Mouse (Mus musculus) intestine, embryonic 14.5 days (tissue): Measurements from ENCODE around the gene Klhdc10. TPM values are rescaled to one million over a fixed set of nuclear protein-coding genes. Genes with fewer than 3 reads are reported as not detected.

Experiments
- ATAC-seq: fragments of 200-750 bp; cut with Nextera tagmentation; replicated peaks from 2 replicates; pipeline ENCODE4 v1.8.0; 2017; ENCODE audit warnings: low read depth, moderate number of reproducible peaks, moderate TSS enrichment, moderate library complexity; ENCODE audit not compliant: low FRiP score, low TSS enrichment
- DNase-seq: peaks from one replicate; pipeline ENCODE4 v3.0.0-alpha.2; 2018; ENCODE audit warnings: low spot score
- H3K27ac ChIP-seq: fragments of 300-500 bp; sonication (generic); 2 replicates; pipeline ENCODE4 v1.5.1; 2014; ENCODE audit warnings: low read depth, mild to moderate bottlenecking, control low read depth
- H3K27me3 ChIP-seq: fragments of 300-500 bp; sonication (generic); replicated peaks from 2 replicates; pipeline ENCODE4 v1.6.1; 2014; ENCODE audit warnings: low read length, control low read depth; ENCODE audit not compliant: control insufficient read depth, insufficient read depth
- H3K36me3 ChIP-seq: fragments of 300-500 bp; sonication (generic); 2 replicates; pipeline ENCODE4 v1.6.1; 2014; ENCODE audit warnings: low read length, control low read depth; ENCODE audit not compliant: control insufficient read depth, insufficient read depth
- H3K4me1 ChIP-seq: fragments of 300-500 bp; sonication (generic); replicated peaks from 2 replicates; pipeline ENCODE4 v1.6.1; 2014; ENCODE audit warnings: low read length, control low read depth, mixed read lengths; ENCODE audit not compliant: control insufficient read depth, insufficient read depth
- H3K4me2 ChIP-seq: fragments of 300-500 bp; sonication (generic); 2 replicates; pipeline ENCODE4 v1.6.1; 2014; ENCODE audit warnings: low read length
- H3K4me3 ChIP-seq: fragments of 300-500 bp; sonication (generic); 2 replicates; pipeline ENCODE4 v1.5.1; 2014; ENCODE audit warnings: low read depth, low read length, control low read depth, mixed read lengths
- H3K9ac ChIP-seq: fragments of 300-500 bp; sonication (generic); 2 replicates; pipeline ENCODE4 v1.6.1; 2014; ENCODE audit warnings: mild to moderate bottlenecking, low read length
- H3K9me3 ChIP-seq: fragments of 300-500 bp; sonication (generic); 2 replicates; pipeline ENCODE4 v1.6.1; 2016; ENCODE audit warnings: low read length, control low read depth; ENCODE audit not compliant: control insufficient read depth
- WGBS: fragments of 180-500 bp; shearing (Covaris S2); extraction: QIAGEN DNeasy Blood & Tissue Kit; methylation state at CpG from one replicate; pipeline ENCODE4 v1.1.7; 2014; 5-methylcytosine and 5-hydroxymethylcytosine counted together
- polyA plus RNA-seq: library from polyadenylated mRNA; unstranded; fragments of >200 nt; fragmentation: Nextera tagmentation; extraction: Ambion mirVana; gene quantifications from 2 replicates; pipeline ENCODE4 v1.2.1, GENCODE M21; 2014

Gene Klhdc10
- polyA plus RNA-seq, 1 experiment from 2014 or later: 23.1 TPM

- no peaks in the 10 kb centered on the region for H3K9me3 ChIP-seq
- no peak for DNase-seq
- H3K27ac ChIP-seq: no peak overlapping the region
- H3K36me3 ChIP-seq: no peaks in the 10 kb centered on the region
- no peaks in the 10 kb centered on the region for H3K4me1 ChIP-seq
- ATAC-seq: no peak
- H3K4me3 ChIP-seq: no peak overlapping the region
- H3K9ac ChIP-seq: no peak overlapping the region
- WGBS: 62% methylated on average over 12 of the region's 12 CpGs
- no peaks in the 10 kb centered on the region for H3K27me3 ChIP-seq
- no peak overlapping the region for H3K4me2 ChIP-seq
These were observed 67.0 kb downstream of the Klhdc10 start for GRCm38 (mm10) chr6:30468684-30469083.

GRCm38 (mm10) chr6:30469370-30469769 lies 67.7 kb downstream of the Klhdc10 start:
- DNase-seq: no peak
- no peak overlapping the region for H3K4me2 ChIP-seq
- 84% methylated on average over 12 of the region's 12 CpGs for WGBS
- no peaks in the 10 kb centered on the region for H3K9me3 ChIP-seq
- H3K27ac ChIP-seq: no peak overlapping the region
- H3K4me1 ChIP-seq: no peaks in the 10 kb centered on the region
- no peak overlapping the region for H3K9ac ChIP-seq
- no peaks in the 10 kb centered on the region for H3K36me3 ChIP-seq
- H3K4me3 ChIP-seq: no peak overlapping the region
- ATAC-seq: no peak
- no peaks in the 10 kb centered on the region for H3K27me3 ChIP-seq

DNA sequence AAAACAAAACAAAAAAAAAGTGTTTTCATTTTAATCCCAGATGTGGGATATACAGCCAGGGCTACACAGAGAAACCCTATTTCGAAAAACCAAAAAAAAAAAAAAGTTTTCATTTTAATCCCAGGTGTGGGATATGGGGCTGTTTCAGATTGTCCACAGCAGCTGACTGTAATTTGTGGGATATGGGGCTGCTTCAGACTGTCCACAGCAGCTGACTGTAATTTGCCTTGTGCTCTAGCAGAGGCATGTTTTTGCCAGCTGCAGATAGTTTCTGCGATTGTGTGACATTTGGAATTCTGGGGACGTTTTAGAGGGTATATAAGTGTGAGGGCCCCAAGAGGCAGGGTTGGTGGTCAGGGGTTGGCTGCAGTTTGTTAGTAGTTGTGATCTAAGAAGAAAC lies 70.0 kb downstream of the Klhdc10 start:
- Histone ChIP-seq H3K4me1 (peaks cover 4% of the 10 kb centered on the region; the same call in 1 of the 2 replicates), H3K36me3 (no peaks in the 10 kb centered on the region), H3K4me3 (no peak overlapping the region), H3K9ac (no peak overlapping the region), H3K27me3 (no peaks in the 10 kb centered on the region), H3K27ac (no peak overlapping the region), H3K4me2 (no peak overlapping the region), H3K9me3 (no peaks in the 10 kb centered on the region)
- WGBS: 73% methylated on average over 3 of the region's 3 CpGs
- ATAC-seq (no peak), DNase-seq (no peak)

- Histone ChIP-seq H3K27ac (no peak overlapping the region), H3K36me3 (peaks cover 32% of the 10 kb centered on the region), H3K4me1 (peaks cover 16% of the 10 kb centered on the region), H3K9me3 (no peaks in the 10 kb centered on the region), H3K4me2 (no peak overlapping the region), H3K9ac (no peak overlapping the region), H3K27me3 (no peaks in the 10 kb centered on the region), H3K4me3 (no peak overlapping the region)
- ATAC-seq (no peak), DNase-seq (no peak)
- WGBS: 54% methylated on average over 10 of the region's 10 CpGs
These were observed 74.5 kb downstream of the Klhdc10 start for GRCm38 (mm10) chr6:30476025-30476765.

DNA sequence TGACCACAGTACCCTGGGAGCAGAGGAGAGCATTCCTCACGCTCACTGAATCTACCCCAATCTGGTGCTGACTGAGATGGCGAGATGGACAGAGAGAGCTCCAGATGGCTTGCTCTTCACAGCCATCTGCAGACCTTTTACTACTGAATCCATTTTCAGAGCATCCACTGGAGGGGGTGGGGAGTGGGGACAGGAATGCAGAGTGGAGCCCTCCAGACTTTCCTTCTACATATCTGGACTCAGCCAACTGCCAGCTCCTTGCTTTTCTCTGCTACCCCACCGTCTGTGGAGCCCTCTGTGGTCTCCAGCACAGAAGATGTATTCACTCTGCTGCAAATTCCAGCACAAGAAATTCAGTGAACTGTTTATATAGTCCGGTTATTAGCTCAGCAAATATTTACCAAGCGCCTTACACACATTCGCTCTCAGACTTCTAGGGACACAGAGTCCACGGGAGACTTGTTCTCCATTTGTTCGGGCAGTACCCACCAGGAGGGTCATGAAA lies 75.6 kb downstream of the Klhdc10 start:
- no peak for DNase-seq
- H3K9ac ChIP-seq: no peak overlapping the region
- ATAC-seq: peak; percentile 64

DNA sequence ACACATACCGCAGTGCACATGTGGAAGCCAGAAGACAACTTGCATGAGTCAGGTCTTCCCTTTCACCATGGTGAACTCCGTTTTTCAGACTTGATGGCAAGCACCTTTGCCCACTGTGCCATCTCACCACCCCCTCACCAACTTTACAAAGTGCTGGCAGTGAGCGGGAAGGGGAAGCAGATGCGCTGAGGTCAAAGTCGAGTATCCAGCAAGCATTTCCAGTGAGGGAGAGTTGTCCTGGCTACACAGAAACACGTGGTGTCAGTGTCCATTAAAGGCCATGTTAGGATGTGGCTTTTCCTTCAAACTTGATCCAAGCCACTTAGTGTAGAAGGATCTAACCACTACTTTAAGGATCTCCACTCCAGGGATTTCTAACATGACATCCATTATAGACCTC lies 76.1 kb downstream of the Klhdc10 start:
- Histone ChIP-seq H3K36me3 (peaks cover 41% of the 10 kb centered on the region), H3K27ac (0 out of 2 replicates have a peak overlapping the region, but pooled peaks have one; percentile 9)
- no peak for DNase-seq

More for the DNA sequence above, 75.6 kb downstream of the Klhdc10 start:
- Histone ChIP-seq H3K4me2 (no peak overlapping the region), H3K27ac (peak overlapping the region; percentile 59), H3K36me3 (peaks cover 36% of the 10 kb centered on the region), H3K4me3 (no peak overlapping the region), H3K4me1 (peaks cover 16% of the 10 kb centered on the region), H3K27me3 (no peaks in the 10 kb centered on the region), H3K9me3 (no peaks in the 10 kb centered on the region)
- 40% methylated on average over 8 of the region's 8 CpGs for WGBS

DNA sequence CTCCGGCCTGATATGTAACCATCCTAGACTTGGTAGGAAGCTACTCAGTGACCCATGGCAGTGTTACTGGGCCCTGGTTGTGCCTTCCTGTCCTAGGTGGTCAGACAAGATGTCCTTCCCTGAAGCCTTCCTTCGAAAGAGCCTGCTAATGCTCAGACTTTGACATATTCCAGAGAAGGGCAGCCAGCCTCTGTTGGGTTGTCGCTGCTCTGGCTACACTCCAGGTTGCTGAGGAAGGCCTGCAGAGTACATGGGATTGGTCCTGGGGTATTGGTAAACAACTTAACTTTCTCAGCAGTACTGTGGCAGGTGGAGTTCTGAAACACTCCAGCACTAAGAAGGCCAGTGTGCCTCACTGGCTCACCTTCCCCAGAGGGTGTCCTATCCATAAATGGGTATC lies 77.8 kb downstream of the Klhdc10 start:
- ATAC-seq: no peak
- H3K9me3 ChIP-seq: no peaks in the 10 kb centered on the region
- H3K9ac ChIP-seq: no peak overlapping the region
- WGBS: 75% methylated on average over 3 of the region's 3 CpGs
- peaks cover 16% of the 10 kb centered on the region for H3K4me1 ChIP-seq
- no peak overlapping the region for H3K27ac ChIP-seq
- peaks cover 56% of the 10 kb centered on the region for H3K36me3 ChIP-seq
- no peak for DNase-seq
- no peak overlapping the region for H3K4me3 ChIP-seq
- no peaks in the 10 kb centered on the region for H3K27me3 ChIP-seq
- no peak overlapping the region for H3K4me2 ChIP-seq

More for the DNA sequence above, 76.1 kb downstream of the Klhdc10 start:
- H3K4me1 ChIP-seq: peaks cover 16% of the 10 kb centered on the region
- H3K9me3 ChIP-seq: no peaks in the 10 kb centered on the region
- 85% methylated on average over 6 of the region's 6 CpGs for WGBS
- H3K4me3 ChIP-seq: no peak overlapping the region
- no peak overlapping the region for H3K9ac ChIP-seq
- H3K27me3 ChIP-seq: no peaks in the 10 kb centered on the region
- no peak for ATAC-seq
- no peak overlapping the region for H3K4me2 ChIP-seq

DNA sequence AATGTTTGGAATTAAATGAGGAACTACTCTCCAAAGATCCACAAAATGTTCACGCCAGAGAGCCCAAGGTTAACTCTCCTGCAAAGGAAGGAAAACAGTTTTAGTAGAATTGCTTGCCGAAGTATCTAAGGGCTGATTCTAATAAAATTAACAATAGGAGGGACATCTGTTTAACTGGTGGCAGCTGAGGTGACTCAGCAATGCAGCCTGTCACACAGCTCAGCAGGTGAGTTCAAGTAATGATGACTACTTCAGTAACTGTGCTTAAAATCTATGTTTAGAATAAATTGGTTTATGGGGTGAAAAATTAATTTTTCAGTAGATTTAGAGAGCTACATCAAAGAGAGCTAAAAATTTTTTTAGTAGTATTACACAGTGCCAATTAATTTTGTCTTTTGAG lies 81.2 kb downstream of the Klhdc10 start:
- Histone ChIP-seq H3K4me1 (no peaks in the 10 kb centered on the region), H3K9ac (no peak overlapping the region), H3K27me3 (no peaks in the 10 kb centered on the region), H3K4me3 (no peak overlapping the region), H3K9me3 (no peaks in the 10 kb centered on the region), H3K4me2 (no peak overlapping the region), H3K27ac (no peak overlapping the region), H3K36me3 (peaks cover 88% of the 10 kb centered on the region)
- ATAC-seq (no peak), DNase-seq (no peak)
- WGBS: 83% methylated on average over 2 of the region's 2 CpGs

DNA sequence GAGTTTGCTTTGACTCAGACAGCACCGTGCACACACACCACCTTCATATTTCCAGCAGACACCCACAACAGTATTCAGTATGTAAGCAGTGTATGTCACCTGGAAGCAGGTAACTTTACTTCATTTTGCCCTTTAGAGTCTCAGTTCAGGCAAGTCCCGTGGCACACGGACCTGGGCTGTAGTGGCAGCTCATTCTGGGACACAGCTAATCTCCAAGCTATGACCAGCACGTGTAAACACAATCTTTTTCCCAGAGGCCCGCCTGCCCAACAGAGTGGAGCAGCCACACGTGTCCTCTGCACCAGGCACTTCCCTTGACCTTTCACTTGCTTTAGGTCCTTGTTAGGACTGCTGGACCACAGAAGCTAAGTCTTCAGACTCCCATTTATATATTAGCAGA lies 84.8 kb downstream of the Klhdc10 start:
- ATAC-seq: no peak
- Histone ChIP-seq H3K4me3 (no peak overlapping the region), H3K9ac (no peak overlapping the region)

More for the DNA sequence above, 84.8 kb downstream of the Klhdc10 start:
- no peak for DNase-seq
- Histone ChIP-seq H3K9me3 (no peaks in the 10 kb centered on the region), H3K27ac (no peak overlapping the region), H3K4me2 (no peak overlapping the region), H3K27me3 (no peaks in the 10 kb centered on the region), H3K36me3 (peaks cover 88% of the 10 kb centered on the region), H3K4me1 (no peaks in the 10 kb centered on the region)
- 85% methylated on average over 6 of the region's 6 CpGs for WGBS
